Mouse (Mus musculus): Measurements from ENCODE around the gene Myo6.

The Myo6 gene

DNA sequence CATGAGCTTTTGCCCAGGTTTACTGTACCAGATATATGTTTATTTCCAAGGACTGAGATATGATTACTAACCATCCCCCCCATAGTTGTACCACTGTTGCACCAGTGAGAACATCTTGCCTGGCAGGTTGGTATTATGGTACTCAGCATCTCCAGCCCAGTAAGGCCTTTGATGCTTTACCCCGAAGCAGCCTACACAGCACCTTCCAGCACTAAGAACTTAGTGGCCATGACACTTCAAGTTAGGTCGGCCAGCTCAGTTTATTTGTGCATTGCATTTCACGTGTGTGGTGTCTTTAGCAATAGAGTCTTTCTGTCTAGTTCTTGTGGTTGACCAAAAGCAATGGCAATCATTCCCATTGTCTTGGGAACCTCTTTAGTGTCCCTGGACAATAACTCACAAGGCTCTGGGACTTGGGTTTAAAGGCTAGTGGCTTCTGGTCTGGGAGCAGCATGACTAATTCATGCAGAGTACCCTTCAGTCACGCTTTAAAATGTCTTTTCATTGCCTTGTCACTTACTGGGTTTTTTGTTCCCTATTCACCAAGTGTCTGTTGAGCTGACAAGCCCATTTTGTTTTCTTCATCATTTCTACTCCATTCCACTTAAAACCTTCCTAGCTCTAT is 69.1 kb downstream of the Myo6 start:
- no peak for DNase-seq (ENCODE audit: inconsistent ontology term)

DNA sequence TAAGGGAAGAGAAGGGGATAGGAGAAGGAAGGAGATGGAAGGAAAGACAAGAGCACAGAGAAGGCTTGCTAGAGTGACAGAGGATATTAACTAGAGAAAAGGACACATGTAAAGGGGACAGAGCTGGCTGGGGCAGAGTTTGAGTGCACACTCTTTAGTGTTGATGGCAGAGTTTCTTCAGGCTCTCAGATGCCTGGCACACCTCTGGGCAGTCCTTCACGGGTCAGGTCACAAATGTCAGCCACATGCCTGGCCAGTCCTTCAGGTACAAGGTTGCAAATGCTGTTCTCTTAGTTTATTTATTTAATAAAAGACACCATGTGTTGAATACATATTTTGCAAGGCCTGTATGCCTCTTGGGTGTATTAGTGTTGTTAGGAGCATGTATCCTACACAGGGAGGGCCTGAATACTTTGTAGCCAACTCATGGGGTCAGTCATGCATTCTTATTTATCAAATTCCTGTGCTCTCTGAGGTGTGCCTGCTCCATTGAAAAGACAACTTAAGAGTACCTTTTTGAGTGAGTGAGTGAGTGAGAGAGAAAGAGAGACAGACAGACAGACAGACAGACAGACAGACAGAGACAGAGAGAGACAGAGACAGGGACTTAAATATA is 72.5 kb downstream of the Myo6 start:
- DNase-seq (ENCODE audit: inconsistent ontology term) = peak; percentile 34

DNA sequence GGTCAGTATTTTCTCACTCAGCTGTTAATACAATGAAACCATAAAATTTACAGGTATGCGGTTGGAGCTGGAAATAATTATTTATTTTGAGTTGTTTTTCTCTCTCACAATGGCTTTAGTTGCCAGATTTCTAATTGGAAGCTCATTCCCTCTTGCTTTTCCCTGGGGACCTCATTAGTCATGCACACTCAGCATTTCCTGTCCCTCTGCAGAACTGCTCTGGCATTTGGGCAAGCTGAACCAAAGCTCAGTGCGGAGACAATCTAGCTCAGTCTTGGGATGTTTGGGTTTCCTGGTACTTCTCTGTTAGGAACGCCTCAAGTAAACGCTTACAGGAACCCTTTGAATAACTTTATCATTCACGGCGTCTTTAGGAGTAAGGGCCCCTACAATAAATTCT is 76.9 kb downstream of the Myo6 start:
- peak; percentile 39 for DNase-seq (ENCODE audit: inconsistent ontology term)

DNA sequence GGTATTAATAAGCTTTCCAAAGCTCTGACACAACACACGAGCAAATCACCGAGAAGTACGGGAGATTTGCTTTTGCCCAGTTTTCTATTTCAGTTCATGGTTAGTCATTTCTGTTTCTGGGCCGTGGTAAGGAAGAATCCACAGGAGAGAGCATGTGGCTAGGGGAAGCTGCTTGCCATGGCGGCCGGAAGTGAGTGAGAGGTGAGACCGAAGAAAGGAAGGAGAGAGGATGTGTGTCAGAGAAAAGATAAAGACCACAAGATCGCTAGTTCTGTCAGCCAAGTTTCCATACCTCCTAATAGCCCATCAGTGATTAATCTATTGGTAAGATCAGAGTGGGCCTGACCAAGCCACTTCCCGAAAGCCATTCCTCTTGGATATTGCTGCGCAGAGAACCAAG is 87.3 kb downstream of the Myo6 start:
- no peak for DNase-seq (ENCODE audit: inconsistent ontology term)

DNA sequence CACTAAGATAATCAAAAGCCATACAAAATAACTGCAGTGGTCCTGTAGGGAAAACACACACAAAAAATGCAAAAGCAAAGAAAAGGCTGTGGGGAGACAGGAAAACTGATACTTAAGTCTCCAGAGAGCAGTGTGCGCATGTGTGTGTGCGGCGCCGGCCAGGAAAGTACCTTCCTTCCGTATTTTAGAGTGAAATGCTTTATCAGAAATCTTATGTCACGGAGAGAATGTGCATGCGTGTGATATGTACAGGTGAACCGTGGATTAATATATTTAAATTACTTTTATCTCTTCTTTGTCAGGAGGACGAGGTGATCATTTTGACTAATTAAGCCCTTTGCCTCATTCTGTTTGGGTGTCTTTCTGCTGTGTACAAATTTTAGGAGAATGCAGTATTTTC is 88.4 kb downstream of the Myo6 start:
- no peak for DNase-seq (ENCODE audit: inconsistent ontology term)

DNA sequence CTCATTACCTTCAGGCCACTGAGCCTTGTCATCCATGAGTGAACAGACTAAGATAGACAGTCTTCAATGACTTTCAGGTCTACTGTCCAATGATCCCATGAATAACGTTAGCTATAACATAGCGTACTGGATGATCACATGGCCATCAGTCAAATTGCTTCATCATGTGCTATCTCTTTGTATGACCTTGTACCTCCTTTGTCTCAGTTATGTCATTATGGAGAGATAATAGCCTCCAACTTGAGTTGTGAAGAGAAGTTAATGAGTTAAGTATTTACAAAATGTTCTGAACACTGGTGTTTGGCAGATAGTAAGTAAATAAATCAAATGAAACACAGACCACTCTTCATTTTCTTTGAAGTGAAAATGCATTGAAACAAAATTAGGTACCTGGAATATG is 91.7 kb downstream of the Myo6 start:
- DNase-seq (ENCODE audit: inconsistent ontology term) = no peak

DNA sequence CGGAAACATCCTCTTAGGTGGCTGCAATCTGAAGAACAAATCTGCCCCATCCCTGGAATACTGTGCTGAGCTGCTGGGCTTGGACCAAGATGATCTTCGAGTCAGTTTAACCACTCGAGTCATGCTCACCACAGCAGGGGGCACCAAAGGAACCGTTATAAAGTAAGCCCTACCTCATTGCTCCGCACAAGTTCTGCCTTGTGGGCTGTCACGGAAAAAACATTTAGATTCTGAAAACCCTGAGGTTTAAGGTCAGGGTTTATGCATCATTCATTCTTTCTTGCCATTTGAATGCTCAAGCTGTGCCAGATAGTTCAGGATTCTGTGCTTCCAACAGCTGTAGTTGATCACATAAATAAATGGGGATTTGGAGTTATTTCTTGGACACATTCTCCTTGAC is 93.6 kb downstream of the Myo6 start:
- no peak for DNase-seq (ENCODE audit: inconsistent ontology term)

DNA sequence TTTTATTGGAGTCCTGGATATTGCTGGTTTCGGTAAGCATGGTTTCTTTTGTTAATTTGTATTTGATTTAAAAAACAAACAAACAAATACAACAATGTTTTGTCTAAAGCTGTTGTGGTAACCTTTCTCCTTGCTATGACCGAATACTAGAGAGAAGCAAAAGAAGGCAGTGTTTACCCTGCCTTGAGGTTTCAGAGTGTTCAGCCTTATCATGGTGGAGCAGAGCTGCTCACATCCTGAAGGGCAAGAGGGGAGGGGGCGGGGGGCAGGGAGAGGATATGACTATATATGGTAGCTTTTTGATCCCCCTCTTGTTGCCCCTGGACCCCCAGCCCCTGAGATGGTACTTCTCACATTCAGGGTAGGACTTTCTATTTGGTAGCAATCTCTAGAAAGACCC is 96.1 kb downstream of the Myo6 start:
- DNase-seq (ENCODE audit: inconsistent ontology term) = no peak

DNA sequence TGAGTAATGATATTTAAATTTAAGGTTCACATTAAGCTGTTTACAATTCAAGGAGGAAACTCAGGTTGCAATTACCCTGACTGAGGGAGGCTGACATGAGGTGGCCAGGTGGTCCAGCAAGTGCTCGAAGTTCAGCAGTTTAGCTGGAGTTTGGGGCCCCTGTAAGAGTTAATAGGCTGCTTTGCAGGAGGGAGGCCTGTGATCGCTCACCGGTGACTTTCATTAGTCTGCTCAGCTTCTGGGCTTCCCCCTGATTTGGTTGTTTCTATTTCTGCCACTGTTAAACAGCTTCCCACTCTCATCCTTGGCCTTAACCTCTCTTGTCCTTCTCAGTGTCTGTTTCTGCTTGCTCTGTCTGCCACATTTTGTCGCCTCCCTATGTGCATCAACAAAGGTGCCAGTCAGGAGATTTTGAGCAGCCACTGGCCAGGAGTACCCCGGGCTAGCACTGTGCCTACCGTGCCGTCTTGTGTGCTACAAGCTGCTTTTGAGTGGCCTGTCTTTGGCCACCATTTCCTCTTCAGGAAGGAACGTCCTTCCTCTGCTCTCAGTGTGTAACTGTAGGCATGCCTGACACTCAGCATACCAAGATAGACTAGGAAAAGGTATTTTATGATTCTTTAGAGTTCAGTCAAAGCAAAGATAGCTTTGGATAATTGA is 97.7 kb downstream of the Myo6 start:
- DNase-seq (ENCODE audit: inconsistent ontology term) = no peak

DNA sequence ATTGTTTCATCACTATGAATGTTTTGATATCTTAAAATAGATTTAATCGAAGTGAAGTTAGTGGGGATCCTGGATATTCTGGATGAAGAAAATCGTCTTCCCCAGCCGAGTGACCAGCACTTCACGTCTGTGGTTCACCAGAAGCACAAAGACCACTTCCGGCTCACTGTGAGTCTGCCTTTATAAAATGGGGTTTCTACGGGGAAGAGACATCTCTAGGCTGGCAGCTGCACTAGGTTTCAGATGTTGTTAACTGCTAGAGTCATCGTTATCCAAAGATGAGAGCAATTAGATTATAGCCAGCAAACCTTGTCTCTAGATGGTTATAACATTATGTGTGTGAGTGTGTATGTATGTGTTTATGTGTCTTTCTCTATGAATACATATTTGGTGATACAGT is 101.3 kb downstream of the Myo6 start:
- DNase-seq (ENCODE audit: inconsistent ontology term) = no peak

DNA sequence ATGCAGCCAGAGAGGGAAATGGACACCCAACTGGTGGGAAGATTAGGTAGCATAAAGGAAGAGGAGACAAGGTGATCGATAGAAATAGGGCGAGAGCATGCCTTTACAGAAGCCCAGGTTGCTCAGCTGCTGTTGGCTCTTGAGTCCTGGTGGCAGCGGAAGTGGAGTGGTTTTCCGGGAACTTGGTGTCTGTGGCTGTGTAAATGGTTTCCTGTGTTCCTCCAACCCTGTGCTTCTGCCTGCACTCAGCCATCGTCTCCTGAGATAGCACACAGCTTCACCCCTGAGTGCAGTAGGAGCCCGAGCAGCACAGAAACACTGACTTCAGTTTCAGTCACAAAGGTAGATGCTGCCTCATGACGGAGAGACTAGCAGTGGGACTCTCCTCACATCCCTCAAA is 101.7 kb downstream of the Myo6 start:
- DNase-seq (ENCODE audit: inconsistent ontology term) = no peak

DNA sequence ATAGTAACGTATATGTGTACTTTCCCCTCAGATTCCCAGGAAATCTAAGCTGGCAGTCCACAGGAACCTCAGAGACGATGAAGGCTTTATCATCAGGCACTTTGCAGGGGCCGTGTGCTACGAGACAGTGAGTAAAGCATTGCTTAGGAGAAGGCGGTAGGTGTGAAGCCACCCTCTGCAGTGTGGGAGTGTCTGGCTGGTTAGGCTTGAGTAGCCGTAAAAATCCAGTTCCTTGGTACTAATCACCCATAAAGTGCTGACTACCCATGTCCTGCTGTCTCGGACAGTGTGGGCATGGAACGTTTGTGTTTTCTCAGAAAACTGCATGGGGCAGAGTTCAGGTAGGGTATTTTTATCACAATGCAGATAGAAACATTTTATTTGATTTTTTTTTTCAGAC is 104.8 kb downstream of the Myo6 start:
- no peak for DNase-seq (ENCODE audit: inconsistent ontology term)

DNA sequence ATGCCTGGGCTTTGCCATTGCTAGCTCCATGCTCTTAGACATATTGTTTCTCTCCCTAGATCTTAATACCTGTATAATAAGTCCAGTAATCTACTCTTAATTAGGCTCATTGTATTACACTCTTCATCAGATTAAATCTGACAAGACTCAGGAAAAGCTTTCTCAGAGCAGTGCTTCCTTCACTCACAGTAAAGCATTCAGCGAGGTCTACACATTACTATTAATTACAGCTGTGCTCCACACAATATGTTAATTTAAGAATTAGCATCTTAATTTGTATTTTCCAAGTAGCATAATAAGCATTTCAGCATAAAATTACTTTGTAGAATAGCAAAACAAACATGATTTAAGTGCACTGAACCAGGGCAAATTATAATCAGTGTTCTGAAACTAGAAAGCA is 108.1 kb downstream of the Myo6 start:
- no peak for DNase-seq (ENCODE audit: inconsistent ontology term)

DNA sequence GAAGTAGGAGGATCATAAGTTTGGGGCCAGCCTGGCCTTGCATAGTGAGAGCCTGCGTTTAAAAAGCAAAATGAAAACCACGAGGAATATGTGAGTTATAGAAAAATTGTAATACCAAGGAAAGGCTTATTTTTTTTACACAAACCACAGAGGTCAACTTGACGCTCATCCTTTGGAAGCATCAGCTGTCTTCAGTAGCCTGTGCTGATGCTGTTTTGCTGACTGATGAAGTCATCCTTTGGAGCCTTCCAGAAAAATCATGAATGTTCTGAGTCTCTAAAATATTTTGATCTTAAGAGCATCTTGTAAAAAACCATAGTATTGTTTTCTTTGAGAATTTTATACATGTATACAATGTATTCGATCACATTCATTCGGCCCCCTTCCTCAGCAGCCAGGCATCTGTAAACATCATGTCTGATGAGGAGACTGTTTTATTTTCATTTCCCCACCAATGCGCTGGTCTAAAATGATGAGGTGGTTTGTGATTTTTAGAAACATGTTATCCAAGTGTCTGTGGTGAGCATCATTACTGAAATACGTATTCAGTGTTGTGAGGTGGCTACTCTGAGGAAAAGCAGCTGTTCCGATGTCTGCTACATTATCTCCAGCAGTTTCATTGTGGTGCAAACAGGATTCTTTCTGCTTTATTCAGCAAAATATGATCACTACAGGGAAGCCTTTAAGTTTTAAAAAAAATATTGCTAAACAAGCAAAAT is 110.4 kb downstream of the Myo6 start:
- no peak for DNase-seq (ENCODE audit: inconsistent ontology term)

DNA sequence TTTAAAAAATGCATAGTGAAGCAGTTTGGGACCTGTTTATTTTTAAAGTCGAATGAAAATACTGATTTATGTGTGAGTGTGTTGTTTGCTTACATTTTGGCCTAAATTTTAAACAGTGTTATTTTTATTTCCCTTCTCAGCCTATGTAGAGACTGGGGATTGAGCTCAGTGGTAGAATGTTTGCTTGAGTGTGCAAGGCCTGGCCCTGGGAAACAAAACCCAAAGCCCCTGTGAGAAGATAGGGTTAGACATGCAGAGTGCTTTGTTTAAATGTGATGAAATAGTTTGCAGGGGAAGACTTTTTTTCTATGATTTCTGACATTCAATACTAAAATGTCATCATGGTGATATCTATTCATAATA is 110.9 kb downstream of the Myo6 start:
- no peak for DNase-seq (ENCODE audit: inconsistent ontology term)

DNA sequence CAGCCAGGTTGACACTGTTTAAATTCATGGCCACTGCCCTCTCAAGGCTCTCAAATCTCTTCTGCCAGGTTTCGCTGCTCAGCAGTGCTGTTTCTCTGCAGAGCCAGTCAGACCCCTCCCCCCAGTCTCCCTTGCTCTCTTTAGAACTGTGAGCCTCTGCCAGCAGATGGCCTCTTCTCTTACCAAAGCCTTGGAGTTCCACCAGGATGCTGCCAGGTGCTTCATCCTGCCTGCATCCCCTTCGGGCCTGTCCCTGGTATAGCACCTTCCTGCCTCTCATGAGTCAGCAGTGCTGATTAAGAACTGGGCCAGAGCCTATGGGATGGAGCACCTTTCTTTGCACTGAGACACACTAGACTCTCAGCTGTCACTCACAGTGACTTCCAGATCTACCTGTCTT is 112.3 kb downstream of the Myo6 start:
- DNase-seq (ENCODE audit: inconsistent ontology term) = no peak

DNA sequence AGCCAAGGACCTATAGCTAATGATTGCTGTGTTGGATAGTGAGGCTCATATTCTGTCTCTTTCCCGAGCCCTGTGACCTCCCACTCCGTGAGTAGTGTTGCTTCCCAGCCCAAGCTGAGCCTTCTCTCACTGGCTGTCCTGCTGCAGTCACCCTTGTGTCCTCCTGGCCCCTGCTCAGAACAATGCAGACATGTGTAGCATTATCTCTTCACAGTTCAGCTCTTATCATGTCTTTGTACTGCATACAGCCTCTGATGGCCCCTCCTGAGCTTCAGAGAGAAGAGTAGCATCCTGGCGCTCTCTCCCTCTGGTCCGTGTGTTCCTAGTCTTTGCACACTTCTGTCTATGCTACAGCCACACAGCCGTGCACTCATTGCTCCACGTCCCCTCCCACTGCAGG is 112.9 kb downstream of the Myo6 start:
- no peak for DNase-seq (ENCODE audit: inconsistent ontology term)

DNA sequence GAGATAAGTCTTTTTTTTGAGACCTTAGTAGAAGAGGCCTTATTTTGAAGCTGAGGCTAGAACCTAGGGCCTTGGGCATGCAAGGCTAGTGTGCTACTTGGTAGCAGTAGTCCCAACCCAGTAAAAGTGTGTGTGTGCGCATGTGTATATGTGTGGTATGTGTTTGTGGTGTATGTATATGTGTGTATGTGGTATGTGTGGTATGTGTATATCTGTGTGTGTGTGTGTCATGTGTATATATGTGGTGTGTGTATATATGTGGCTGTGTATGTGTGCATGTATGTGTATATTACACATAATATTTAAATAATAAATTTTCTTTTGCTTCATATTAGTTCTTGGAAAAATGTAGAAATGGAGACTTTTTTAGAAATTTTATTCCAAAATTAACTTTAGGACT is 115.9 kb downstream of the Myo6 start:
- DNase-seq (ENCODE audit: inconsistent ontology term) = no peak

DNA sequence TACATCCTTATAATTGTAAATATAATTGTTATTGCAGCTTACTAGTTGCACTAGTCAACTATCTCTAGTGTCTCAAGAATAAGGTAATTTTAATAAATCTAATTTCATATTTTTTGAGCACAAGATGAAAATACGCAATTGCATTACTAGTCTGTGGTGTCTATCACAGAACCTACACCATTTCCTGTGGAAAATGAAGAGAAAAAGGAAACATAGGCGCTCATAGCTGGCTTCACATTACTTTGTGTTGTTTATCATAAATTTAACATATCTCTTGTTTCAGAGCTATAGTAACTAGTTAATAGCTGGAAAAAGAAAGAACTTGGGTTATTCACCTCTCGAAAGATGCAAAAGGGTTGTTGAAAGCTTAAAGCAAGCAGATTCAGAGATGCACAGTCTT is 117.6 kb downstream of the Myo6 start:
- DNase-seq (ENCODE audit: inconsistent ontology term) = no peak

DNA sequence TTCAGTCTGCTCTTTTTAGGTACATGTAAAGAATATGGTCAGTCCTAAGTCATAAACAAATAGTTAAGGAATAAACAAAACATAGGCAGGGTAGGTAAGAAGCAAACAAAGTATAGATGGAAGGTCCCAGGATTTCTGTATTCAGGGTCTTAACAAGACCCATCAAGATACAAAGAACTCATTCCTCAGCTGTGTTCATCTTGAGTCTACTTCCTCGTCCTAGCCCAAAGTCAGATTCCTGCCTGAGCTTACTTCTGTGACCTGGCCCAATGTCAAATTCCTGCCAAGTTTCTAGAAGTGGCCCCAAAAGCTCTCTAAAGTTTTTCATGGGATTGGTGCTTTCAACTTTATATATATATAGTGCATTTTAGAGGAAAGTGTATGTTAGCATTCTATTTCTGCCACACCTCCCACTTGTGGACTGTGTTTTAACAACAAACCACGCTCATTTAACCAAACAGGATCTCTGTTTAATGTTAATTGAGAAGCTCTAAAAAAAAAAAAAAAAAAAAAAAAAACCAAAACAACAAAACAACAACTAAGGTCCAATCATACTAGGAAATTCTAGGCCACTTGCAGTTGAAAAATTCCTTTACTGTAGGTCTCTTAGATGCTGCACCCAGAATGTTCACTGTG is 119.8 kb downstream of the Myo6 start:
- no peak for DNase-seq (ENCODE audit: inconsistent ontology term)

DNA sequence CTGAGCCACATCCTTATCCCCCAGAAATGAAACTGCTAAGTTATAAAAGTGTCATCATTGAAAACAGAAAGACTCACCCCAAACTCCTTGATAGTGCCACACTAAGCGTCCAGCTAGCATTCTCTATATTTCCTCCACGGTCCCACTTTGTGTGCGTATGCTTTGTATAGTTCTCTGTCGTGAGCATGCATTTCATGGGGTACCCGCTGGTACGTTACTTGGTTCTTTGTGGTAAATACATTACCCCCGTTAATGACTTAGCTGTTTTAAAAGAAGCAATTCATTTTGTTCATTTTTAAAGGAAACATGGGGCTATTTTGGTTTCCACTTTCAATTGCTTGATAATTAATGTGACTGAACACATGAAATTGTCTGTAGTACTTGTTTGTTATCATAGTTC is 122.0 kb downstream of the Myo6 start:
- no peak for DNase-seq (ENCODE audit: inconsistent ontology term)

DNA sequence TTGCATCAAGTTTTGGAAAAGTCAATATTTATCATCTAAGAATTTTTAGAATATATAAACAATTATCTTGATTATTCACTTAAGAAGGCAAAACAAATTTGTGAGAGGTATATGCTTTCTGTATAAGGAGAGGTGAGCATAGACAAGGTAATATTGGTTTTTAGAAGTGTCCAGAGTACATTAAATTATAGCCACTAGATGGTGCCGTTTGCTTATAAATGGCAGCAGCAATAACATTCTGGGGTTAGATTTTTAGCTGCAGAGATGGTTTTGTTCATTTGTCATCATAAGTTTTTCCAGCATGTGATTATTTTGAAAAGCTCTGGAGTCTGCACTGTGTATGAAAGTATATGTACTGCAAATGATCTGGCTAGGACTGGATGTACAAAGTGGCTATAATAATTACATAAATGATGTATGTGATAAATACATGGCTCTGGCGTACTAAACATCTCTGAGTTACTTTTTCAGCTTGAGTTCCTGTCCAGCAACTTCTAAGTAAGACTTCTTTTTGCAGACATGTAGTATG is 128.3 kb downstream of the Myo6 start:
- DNase-seq (ENCODE audit: inconsistent ontology term) = peak; percentile 4
